Mouse (Mus musculus): ENCODE measurements around the gene Calm3. TPM values are rescaled to one million over a fixed set of nuclear protein-coding genes. Genes with fewer than 3 reads are reported as not detected.

The Calm3 gene
- total RNA-seq, 4 experiments from 2014 or later, result 1,722 to 2,104 (median 1,900) TPM

GRCm38 (mm10) chr7:16915461-16916340 lies 8.2 kb downstream of the Calm3 start:
- DNase-seq (ENCODE audit: low spot score in 2 of 2), result no peak

- no peak for DNase-seq (ENCODE audit: low spot score in 2 of 2)
Measured at GRCm38 (mm10) chr7:16914453-16915343, 9.2 kb downstream of the Calm3 start.

GRCm38 (mm10) chr7:16913806-16914452 lies 10.0 kb downstream of the Calm3 start:
- DNase-seq (ENCODE audit: low spot score in 2 of 2), result peak in 1 of 2 experiments; percentile 76

GRCm38 (mm10) chr7:16912360-16912759 lies 11.6 kb downstream of the Calm3 start:
- DNase-seq (ENCODE audit: low spot score in 2 of 2), result no peak

- DNase-seq (ENCODE audit: low spot score in 2 of 2), result no peak
Measured at GRCm38 (mm10) chr7:16911904-16912303, 12.0 kb downstream of the Calm3 start.

GRCm38 (mm10) chr7:16909909-16910308 lies 14.0 kb downstream of the Calm3 start:
- no peak for DNase-seq (ENCODE audit: low spot score in 2 of 2)

GRCm38 (mm10) chr7:16908859-16909258 lies 15.1 kb downstream of the Calm3 start:
- DNase-seq (ENCODE audit: low spot score in 2 of 2), result no peak

- no peak for DNase-seq (ENCODE audit: low spot score in 2 of 2)
Measured at GRCm38 (mm10) chr7:16908367-16908766, 15.5 kb downstream of the Calm3 start.

- no peak for DNase-seq (ENCODE audit: low spot score in 2 of 2)
Measured at GRCm38 (mm10) chr7:16907842-16908241, 16.1 kb downstream of the Calm3 start.

- no peak for DNase-seq (ENCODE audit: low spot score in 2 of 2)
Measured at GRCm38 (mm10) chr7:16906889-16907559, 16.9 kb downstream of the Calm3 start.

- no peak for DNase-seq (ENCODE audit: low spot score in 2 of 2)
Measured at GRCm38 (mm10) chr7:16906281-16906680, 17.6 kb downstream of the Calm3 start, which contains the start of gene Ptgir. Ptgir (plus strand) TSS chr7:16906490.

- no peak for DNase-seq (ENCODE audit: low spot score in 2 of 2)
Measured at GRCm38 (mm10) chr7:16905491-16906021, 18.4 kb downstream of the Calm3 start.

- DNase-seq (ENCODE audit: low spot score in 2 of 2), result no peak
Measured at GRCm38 (mm10) chr7:16904120-16904675, 19.7 kb downstream of the Calm3 start.

GRCm38 (mm10) chr7:16903439-16903955 lies 20.4 kb downstream of the Calm3 start:
- DNase-seq (ENCODE audit: low spot score in 2 of 2), result no peak

- no peak for DNase-seq (ENCODE audit: low spot score in 2 of 2)
Measured at GRCm38 (mm10) chr7:16900526-16900925, 23.4 kb downstream of the Calm3 start.

GRCm38 (mm10) chr7:16895511-16895910 lies 28.4 kb downstream of the Calm3 start:
- no peak for DNase-seq (ENCODE audit: low spot score in 2 of 2)

GRCm38 (mm10) chr7:16895000-16895399 lies 28.9 kb downstream of the Calm3 start:
- peak in 1 of 2 experiments; percentile 65 for DNase-seq (ENCODE audit: low spot score in 2 of 2)

- DNase-seq (ENCODE audit: low spot score in 2 of 2), result no peak
Measured at GRCm38 (mm10) chr7:16894279-16894678, 29.6 kb downstream of the Calm3 start.

GRCm38 (mm10) chr7:16893612-16894011 lies 30.3 kb downstream of the Calm3 start:
- DNase-seq (ENCODE audit: low spot score in 2 of 2), result no peak

GRCm38 (mm10) chr7:16892352-16892730 lies 31.6 kb downstream of the Calm3 start:
- no peak for DNase-seq (ENCODE audit: low spot score in 2 of 2)

All from layer of hippocampus, adult 8-10 months (tissue).